Mouse (Mus musculus) kidney, postnatal 10 days (tissue): Measurements from ENCODE around the gene Mark1.

Experiments used
- DNase-seq: peaks from one replicate; pipeline ENCODE4 v3.0.0; 2021; ENCODE audit warnings: mixed read lengths

Mark1 gene

GRCm38 (mm10) chr1:184886160-184886559 is 113.2 kb downstream of the Mark1 start:
- no peak for DNase-seq

GRCm38 (mm10) chr1:184882281-184883268 is 116.8 kb downstream of the Mark1 start, which contains the start of gene C130074G19Rik:
Gene C130074G19Rik (minus strand): TSS chr1:184883218.
- DNase-seq, result peak; percentile 92

DNA sequence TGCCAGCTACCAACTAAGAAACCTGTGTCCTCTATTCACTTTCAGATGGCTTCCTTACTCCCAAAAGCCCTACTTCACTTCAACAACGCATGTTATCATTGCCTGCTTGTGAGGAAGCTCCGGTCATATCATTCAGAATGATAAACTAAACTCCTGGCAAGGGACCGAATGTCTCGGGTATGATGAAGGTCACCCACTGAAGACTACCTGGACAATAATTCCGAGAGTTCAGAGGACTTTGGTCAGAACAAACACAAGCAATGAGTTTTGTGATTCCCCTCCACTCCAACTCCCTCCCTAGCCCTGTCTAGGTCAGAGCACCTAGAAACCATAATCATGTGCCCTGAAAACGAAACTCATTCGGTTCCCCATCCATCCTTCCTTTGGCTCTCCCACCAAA is 117.5 kb downstream of the Mark1 start:
- no peak for DNase-seq

DNA sequence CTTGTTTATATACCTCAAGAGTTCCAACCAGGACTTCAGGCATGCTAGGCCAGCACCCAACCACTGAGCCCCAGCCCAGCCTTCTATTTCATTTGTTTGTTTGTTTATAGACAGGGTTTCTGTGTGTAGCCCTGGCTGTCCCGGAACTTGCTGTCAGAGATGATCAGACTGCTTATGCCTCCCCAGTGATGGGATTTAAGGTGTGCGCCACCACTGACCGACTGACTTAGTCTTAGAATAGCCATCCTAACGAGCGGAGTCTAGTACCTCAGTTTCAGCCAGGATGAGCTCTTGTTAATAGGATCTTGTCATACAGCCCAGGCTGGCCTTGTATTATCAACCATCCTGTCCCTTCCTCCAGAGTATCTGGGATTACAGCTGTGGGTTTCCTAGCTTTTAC is 118.2 kb downstream of the Mark1 start:
- no peak for DNase-seq

GRCm38 (mm10) chr1:184878860-184879259 is 120.5 kb downstream of the Mark1 start:
- DNase-seq, result peak; percentile 68

DNA sequence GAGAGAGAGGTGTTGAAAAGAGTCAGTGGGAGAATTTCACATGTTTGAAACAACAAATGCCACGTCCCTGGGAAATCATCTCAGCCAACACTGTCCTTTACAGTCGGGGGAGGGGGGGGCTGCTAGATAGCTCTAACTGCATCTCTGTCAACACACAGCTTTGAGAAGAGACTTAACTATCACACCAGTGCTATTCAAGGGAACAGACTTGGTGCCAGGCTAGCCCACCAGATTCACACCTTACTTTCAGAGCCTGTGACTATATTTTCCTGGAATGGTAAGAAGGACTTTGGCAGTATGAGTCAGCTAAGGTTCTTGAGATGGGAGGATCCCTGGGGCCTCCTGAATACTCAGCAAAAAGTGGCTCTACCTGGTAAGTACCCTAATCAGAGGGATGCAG is 122.1 kb downstream of the Mark1 start:
- DNase-seq, result no peak

DNA sequence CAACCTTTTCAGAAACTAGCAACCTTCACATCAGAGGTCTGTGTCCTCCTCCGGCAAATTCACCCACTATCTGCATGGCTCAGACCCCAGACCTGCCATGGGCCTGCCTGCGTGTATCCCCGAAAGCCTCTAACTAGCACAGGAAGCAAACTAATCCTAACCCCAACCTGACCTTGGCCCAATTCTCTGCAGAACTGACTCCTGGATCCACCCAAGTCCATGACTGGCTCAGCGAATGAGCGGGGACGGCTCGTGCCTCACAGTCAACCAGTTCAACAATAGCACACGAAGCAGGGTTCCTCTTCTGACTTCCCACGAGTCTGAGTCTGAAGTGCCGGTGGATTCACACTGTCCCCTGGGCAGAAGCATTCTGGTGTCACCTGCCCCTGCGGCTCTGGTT is 125.5 kb downstream of the Mark1 start:
- no peak for DNase-seq

DNA sequence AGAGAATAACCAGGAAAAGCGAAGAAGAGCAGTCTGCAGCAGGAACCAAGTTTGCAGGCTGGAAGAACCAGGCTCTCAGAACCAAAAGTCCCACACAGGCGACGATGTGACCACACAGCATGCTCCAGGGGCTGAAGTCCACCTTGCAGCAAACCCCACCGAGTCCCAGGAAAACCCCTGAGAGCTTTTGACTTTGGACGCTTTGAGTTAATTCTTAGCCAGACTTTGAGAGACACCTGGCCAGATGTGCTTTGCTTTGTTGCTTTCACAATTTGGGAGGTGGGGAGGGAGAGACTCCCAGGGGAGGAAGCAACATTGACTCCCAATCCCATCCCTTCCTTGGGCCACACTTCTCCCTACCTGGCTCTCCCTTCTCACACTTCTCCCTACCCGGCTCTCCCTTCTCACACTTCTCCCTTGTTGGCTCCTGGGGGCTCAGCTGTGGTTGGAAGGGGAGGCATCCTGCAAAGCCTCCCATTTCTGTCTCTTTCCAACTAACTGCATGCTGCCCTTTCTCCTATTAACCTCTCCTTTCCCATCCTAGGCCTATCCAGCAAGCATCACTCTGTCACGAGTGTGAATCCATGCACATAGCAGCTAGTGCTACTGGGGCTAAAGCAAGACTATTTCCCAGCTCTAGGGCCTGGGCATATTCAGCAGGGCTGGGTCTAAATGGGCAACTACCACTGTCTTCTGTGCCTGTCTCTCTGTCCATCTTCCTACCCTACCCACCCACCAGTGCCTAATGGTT is 127.1 kb downstream of the Mark1 start:
- DNase-seq, result peak; percentile 61

DNA sequence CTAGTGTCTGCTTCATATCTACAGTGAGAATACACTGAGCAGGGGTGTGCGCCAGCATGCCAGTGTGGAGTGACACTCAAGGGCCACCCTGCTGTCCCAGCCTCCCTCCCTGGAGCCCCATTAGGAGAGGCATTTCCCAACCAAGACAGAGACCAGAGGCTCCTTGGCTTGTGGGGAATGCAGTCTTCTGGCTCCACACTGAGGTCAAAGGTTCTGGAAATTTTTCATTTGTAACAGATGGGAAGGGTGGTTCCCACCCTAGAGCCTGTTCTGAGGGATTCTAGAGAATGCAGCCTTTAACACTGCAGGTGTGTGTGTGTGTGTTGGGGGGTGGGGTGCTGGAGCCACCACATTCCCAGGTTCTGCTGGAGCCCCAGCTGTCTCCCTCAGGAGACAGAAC is 127.9 kb downstream of the Mark1 start:
- peak; percentile 52 for DNase-seq

DNA sequence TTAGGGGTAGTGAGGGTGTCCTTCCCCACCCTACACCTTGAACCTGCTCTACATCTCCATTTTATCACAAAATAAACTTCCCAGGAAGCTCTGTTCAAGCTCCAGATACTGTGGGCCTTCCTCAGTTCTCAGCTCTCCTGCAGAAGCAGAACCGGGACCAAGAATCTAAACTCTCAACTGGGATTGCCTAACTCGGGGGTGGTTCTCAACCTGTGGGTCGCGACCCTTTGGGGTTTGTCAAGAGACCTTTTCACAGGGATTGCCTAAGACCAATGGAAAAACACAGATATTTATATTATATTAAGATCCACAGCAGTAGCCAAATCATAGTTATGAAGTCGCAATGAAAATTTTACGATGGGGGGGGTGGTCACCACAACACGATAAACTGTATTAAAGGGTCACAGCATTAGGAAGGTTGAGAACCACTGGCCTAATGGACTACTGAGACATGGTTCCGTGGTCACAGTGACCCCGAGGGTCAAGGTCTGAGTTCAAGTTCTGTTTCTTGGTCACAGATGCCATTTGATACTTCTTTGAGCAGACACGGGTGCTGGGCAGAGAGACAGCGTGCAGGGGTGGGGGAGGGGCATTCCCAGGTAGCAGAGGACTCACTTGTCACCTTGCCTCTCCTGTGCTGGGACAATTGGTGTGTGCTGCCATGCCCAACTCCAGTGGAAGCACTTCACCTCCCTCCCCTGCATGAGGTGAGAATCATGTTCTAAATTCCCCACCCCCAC is 128.6 kb downstream of the Mark1 start:
- DNase-seq, result peak; percentile 45

DNA sequence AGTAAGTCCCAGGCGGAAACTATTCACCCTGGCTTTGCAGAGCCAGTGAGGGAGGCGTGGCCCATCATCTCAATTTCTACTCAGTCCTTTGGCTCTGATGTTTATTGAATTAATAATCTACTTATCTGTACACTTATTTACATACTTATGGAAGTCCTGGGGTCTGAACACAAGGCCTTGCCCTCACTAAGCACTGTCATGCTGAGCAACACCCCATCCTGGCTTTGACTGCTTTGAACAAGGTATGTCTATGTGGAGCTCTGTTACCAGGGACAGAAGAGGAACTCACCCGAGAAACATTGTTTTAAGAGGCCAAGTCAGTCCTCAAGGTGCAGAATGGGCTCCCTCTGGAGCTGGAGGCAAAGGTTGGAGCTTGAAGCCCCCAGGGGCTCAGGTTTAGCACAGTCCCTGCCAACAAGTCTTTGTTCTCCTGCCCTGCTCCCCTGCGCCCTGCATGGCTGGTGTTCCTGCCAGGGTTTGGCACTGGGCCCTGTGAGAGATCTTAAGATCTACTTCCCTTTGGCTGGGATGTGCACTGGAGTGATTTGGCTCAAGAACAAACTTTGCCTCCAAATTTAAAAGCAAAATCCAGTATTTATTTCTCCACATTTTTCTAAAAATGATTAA is 129.3 kb downstream of the Mark1 start:
- peak; percentile 86 for DNase-seq

- no peak for DNase-seq
Measured at GRCm38 (mm10) chr1:184867640-184868120, 131.7 kb downstream of the Mark1 start.

GRCm38 (mm10) chr1:184864381-184864801 is 135.0 kb downstream of the Mark1 start:
- peak; percentile 64 for DNase-seq

DNA sequence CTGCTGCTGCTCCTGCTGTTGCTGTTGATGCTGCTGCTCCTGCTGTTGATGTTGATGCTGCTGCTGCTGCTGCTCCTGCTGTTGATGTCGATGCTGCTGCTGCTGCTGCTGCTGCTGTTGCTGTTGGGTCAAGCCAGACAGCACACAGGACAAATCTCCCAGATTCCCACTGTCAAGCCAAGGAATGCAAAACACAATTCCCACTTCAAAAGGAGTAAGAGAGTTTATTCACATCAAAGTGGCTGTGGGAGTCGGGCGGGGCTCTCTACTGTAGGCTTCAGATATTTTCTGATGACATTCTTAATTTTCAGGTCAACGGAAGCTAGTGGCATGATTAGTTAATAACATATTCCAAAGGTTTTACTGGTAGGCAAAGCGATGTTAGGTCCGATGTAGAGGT is 136.7 kb downstream of the Mark1 start:
- DNase-seq, result no peak

DNA sequence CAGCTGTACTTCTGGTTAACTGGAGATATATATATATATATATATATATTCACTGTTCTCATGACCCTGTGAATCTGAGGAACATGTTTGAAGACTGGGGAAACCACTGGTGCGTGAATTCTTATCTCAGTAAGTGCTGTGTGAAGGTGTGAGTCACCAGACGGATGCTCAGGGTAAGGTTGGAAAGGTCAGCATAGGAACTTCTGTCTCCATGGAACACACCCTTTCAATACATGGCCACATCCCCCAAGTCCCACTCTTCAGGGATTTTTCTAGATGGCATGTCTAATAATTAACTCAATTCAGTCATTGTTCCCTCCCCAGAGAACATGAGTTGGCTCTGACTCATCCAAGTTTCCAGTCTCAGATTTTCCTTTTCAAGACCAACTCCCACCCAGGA is 137.8 kb downstream of the Mark1 start:
- no peak for DNase-seq

DNA sequence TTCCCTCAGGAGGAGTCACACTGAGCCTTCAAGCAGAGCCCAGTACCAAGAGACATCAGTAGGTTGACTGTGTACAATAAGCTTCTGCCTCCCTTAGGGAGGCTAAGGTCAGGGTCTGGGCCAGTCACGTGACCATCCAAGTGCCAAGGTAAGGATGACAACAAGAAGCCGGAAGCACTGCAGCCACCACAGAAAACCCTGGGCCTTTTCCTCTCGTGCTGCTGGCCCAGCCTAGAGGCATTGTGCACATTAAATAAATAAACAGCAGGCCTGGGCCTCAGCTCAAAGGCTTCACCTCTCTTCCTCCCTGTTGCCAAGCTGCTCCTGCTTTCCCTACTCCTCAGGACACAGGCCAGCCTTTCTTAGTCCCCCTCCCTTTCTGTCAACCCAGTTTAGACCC is 139.1 kb downstream of the Mark1 start:
- peak; percentile 40 for DNase-seq

DNA sequence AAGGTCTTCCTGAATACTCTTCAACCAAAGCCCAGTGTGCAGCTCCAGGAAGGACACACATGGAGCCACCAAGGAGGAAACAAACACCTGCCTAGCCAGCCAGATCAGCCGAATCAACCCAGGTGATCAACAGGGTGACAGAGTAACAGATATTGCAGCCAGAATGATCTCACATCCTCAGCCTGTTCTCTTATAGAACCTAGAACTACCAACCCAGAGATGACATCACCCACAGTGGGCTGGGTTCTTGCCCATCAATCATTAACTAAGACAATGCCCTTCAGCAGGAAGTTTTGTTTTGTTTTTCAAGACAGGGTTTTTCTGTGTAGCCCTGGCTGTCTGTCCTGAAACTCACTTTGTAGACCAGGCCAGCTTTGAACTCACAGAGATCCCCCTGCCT is 141.1 kb downstream of the Mark1 start:
- DNase-seq, result no peak

DNA sequence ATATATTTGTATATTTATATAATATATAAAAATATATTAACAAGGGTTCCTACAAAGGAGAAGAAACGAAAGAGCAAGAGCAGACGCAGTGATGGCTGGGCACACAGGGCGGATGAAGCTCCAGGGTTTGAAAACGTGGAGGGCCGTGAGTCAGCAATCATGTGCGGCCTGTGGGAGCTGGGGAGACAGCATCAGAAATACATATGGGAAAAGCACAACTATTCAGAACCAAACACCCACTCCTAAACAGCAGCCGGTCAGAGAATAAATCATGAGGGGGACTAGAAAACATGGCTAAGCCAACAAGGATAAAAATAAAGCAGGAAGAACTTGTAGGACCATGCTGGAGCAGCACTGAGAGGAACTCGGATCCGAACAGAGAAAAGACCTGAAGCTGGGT is 142.2 kb downstream of the Mark1 start:
- DNase-seq, result no peak

GRCm38 (mm10) chr1:184853922-184854321 is 145.4 kb downstream of the Mark1 start:
- DNase-seq, result peak; percentile 44

- peak; percentile 87 for DNase-seq
Measured at GRCm38 (mm10) chr1:184853339-184853738, 146.0 kb downstream of the Mark1 start.

GRCm38 (mm10) chr1:184851741-184852618 is 147.4 kb downstream of the Mark1 start:
- peak; percentile 91 for DNase-seq
